Mouse (Mus musculus): ENCODE measurements around the gene BC051019.

The BC051019 gene

DNA sequence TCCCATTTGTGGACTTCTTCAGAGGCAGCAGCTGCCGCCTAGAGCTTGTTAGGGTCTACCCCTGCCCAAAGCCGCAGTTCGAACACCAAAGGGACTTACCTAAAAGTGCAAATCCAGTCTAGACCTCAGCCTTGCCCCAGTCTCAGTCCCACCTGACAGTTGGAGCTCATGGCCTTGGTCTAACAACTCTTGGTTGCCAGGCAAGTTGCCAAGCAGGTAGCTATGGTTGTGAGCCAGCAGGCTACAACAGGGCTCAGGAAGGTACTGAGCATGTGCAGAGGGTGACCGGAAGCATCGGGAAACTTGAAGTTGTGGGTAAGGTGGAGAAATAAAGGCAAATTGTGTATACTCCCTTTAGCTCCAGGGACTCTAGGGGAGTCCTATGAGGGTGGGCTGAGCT, at the start of gene BC051019:
Gene BC051019 (minus strand): TSS at position 154 of the 400 bp plus-strand sequence.
- in situ Hi-C loops (cut with MboI; ENCODE audit: low sequenced_read_pairs) = no loop called here

DNA sequence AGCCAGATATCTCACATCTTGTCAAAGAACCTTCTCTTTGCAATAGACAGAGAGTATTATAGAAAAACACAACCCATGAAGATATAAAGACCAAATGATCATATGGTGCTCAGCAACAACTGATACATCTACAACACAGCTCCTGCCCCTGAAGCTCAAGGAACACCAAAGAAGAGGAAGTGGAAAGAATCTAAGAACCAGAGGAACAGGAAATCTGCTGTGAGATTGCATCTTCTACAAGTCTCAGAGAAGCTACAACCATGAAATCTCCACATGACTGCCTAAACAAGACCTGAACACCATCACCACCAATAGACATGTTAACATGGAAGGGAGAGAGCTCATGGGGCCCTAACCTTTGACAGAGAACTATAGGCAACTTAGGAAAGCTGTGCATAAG, 48.6 kb upstream of the BC051019 start:
- in situ Hi-C loops (cut with MboI; ENCODE audit: low sequenced_read_pairs) = no loop called here

DNA sequence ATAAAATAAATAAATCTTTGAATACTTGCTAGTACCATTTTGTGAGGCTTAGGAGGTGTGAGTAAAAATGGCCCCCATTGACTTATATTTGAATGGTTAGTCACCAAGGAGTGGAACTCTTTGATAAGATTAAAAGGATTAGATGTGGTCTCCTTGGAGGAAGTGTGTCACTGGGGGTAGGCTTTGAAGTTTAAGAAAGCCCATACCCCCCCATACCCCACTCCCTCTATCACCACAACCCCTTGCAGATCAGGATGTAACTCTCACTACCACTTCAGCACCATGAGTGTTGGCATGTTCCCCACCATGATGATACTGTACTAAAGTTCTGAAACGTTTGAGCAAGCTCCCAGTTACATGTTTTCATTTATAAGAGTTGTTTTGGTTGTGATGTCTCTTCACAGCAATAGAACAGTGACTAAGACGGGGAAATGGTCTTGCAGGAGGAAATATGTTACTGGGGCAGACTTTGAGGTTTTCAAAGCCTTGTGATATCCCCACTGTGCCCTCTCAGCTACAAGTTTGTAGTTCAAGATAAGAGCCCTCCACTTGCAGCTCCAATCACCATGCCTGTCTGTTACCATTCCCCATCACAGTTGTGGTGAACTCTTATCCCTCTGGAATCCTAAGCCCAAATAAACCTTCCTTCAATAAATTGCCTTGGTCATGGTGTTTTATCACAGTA, 45.2 kb upstream of the BC051019 start:
- in situ Hi-C loops (cut with MboI; ENCODE audit: low sequenced_read_pairs) = no loop called here

GRCm38 (mm10) chr7:109767575-109768350, 44.1 kb upstream of the BC051019 start:
- in situ Hi-C loops (cut with MboI; ENCODE audit: low sequenced_read_pairs) = no loop called here

- in situ Hi-C loops (cut with MboI; ENCODE audit: low sequenced_read_pairs) = no loop called here
These were observed 40.4 kb upstream of the BC051019 start for GRCm38 (mm10) chr7:109764009-109764408.

DNA sequence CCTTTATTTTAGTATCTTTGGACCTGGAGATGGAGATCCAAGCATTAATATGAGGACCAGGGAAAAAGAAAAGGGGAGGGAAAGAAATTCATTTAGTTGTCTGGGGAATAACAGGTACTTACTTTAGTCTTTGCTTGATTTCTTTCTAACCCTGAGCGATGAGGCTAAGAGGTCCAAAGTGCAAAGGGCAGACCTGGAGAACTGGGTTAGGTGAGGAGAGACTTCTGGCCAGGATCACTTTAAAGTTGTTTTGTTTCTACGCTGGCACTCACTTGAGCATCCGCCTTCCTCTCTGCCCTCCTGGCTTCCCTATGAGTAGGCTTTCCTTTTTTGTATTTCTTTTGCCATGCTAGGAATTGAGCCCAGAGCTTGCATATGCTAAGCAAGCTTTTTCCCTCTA, 32.6 kb upstream of the BC051019 start:
- in situ Hi-C loops (cut with MboI; ENCODE audit: low sequenced_read_pairs) = no loop called here

- in situ Hi-C loops (cut with MboI; ENCODE audit: low sequenced_read_pairs) = no loop called here
These were observed 30.4 kb upstream of the BC051019 start for GRCm38 (mm10) chr7:109754034-109754433.

DNA sequence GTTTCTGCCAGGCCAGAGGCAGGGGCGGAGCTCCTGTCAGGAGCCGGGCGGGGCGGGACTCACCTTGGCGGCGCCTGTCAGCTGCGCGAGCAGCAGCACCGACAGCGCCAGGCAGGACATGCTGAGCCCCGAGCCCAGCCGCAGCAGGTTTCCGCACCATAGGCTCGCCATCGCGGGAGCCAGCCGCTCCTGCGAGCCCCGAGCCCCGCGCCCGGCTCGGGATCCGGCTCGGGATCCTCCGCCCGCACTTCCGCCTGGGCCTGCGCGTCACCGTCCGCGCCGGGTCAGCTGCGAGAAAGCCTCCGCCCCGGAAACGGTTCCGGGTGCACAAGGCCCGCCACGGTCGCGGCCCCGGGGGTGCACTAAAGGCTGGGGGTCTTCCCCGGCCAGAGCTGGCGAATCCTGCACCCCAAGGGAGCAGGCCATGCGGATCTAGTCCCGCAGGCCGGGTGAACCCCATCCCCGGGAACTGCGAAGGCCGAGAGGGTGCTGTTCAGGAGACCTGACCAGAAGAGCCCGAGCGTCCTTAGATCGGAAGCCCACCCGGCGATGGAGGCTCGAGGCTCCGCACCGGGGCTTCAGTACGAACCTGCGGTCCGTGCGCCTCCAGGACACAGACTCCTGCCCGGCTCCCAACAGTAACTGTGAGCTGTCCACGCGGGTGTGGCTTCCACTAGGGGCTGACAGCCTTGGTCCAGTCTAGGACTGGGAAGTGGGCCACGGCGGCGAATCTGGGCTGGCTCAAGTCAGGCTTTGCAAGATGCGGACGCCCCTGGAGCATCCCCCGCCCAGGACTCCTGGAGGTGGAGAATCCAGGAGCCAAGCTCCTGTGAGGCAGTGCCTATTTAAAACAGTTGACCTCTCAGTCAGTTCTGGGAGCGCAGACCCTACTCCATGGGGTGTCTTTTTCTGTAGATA, 28.6 kb upstream of the BC051019 start, which contains the start of gene Tmem9b:
Gene Tmem9b (minus strand): TSS at position 868 of the 918 bp plus-strand sequence.
- in situ Hi-C loops (cut with MboI; ENCODE audit: low sequenced_read_pairs) = no loop called here

DNA sequence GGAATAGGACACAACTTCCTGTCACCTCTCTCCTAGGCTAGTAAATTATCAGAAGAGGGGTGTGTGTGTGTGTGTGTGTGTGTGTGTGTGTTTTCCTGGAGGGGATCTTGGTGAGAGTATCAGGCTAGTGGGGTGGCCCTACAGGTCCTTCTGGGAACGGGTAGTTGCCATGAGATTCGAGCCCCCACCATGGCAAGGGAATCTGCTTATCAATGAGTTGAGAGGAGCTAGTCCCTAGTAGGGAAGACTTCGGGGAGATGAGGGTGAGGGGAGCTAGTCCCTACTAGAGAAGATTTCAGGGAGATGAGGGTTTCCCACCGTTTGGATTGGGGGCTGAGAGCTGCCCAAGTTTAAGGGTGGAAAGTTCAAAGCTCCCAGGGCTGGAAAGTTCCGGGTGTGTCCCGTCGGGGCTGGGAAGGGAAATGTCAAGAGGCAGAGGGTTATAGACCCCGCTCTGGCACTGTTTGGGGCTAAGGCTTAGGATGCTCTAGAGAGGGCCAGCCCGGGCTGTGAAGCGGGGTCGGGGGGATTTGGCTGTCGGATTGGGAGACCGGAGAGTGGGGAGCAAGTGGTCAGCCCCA, 27.9 kb upstream of the BC051019 start:
- in situ Hi-C loops (cut with MboI; ENCODE audit: low sequenced_read_pairs) = no loop called here

DNA sequence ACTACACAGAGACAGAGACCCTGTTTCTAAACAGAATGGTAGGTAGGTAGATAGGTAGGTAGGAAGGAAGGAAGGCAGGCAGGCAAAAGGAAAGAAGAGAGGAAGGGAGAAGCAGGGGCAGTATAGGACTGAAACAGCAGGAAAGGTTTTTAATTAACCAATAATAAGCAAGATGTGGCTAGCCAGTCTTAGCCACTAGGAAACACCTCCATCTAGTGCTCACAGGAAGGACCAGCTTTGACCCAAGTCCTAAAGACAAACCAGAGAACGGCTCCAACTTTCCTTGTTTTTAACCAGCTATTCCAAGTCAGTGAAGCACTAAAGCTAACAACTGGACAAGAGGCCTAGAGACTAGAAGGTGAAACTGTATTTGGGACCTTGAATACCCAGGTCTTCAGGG, 24.1 kb upstream of the BC051019 start:
- in situ Hi-C loops (cut with MboI; ENCODE audit: low sequenced_read_pairs) = no loop called here

- in situ Hi-C loops (cut with MboI; ENCODE audit: low sequenced_read_pairs) = no loop called here
These were observed 18.1 kb upstream of the BC051019 start for GRCm38 (mm10) chr7:109741703-109742102.

DNA sequence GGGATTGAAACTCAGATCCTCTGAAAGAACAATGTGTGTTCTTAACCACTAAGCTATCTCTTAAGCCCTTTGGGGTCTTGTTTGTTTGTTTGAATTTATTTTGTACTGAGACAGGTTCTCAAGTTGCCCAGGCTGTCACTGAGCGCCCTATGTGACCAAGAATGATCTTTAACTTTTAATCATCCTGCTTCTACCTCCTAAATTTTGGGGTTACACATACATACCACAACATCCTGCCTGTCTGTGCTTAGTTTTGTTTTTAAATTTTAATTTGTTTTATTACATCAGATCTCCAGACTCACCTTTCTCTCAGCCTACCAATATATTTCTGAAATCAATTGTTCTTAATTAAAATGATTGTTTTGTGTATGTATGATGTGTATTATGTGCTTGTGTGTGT, 17.4 kb upstream of the BC051019 start:
- in situ Hi-C loops (cut with MboI; ENCODE audit: low sequenced_read_pairs) = no loop called here

- in situ Hi-C loops (cut with MboI; ENCODE audit: low sequenced_read_pairs) = no loop called here
These were observed 16.2 kb upstream of the BC051019 start for GRCm38 (mm10) chr7:109739822-109740370.

GRCm38 (mm10) chr7:109734806-109735205, 11.2 kb upstream of the BC051019 start:
- in situ Hi-C loops (cut with MboI; ENCODE audit: low sequenced_read_pairs) = no loop called here

DNA sequence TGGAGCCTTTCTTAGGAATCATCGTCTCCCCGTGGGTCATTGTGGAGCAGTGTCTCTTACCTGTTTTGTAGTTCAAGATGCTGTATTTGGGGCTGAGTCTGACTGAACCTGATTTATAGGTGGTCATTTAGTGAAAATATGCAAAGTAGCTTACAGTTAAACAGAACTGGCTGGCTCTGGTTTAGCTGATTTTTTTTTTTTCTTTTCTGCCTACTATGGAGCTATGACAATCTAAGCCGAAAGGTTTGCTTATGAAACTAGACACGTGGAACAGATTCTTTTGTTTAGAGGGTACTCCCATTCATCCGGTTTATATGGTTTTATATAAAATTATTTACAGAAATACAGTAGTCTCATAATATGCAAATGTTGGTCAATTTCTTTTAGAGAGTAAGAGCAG, 8.0 kb upstream of the BC051019 start, which contains the start of gene Ascl3:
Gene Ascl3 (minus strand): TSS at position 101 of the 400 bp plus-strand sequence.
- in situ Hi-C loops (cut with MboI; ENCODE audit: low sequenced_read_pairs) = no loop called here

- in situ Hi-C loops (cut with MboI; ENCODE audit: low sequenced_read_pairs) = no loop called here
These were observed 536 bp downstream of the BC051019 start for GRCm38 (mm10) chr7:109723114-109723513.

DNA sequence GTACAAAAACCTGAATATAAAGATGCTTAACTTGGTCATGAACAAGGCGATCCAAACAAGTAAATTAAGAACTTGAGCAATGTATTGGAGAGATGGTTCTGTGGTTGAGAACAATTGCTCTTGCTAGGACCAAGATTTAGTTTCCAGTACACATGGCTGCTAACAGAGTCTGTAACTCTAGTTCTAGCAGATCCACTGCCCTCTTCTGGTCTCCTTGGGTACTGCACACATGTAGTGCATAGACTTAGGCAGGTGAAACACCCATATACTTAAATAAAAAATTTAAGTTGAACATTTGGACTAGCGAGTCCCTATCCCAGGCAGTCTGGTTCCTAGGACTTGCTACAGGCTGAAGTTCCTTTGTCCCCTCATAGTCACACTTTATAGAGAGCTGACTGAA, 1.0 kb downstream of the BC051019 start:
- in situ Hi-C loops (cut with MboI; ENCODE audit: low sequenced_read_pairs) = no loop called here

DNA sequence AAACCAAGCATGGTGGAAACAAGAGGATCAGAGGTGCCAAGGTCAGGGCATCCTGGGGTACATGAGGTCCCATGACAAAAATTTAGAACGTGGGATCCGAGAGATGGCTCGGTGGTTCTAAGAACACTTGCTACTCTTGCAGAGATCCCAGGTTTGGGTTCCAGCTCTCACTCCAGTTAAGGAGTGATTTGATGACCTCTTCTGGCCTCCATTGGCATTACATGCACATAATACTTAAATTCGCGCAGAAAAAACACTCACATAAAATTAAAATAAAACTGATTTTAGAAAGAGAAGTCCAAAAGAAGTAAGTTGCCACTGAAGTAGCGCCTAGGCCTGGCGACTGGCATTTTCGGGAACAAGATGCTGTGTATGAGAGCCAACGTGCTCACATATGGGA, 4.4 kb downstream of the BC051019 start:
- in situ Hi-C loops (cut with MboI; ENCODE audit: low sequenced_read_pairs) = no loop called here

- in situ Hi-C loops (cut with MboI; ENCODE audit: low sequenced_read_pairs) = no loop called here
These were observed 10.1 kb downstream of the BC051019 start for GRCm38 (mm10) chr7:109713434-109713982.

DNA sequence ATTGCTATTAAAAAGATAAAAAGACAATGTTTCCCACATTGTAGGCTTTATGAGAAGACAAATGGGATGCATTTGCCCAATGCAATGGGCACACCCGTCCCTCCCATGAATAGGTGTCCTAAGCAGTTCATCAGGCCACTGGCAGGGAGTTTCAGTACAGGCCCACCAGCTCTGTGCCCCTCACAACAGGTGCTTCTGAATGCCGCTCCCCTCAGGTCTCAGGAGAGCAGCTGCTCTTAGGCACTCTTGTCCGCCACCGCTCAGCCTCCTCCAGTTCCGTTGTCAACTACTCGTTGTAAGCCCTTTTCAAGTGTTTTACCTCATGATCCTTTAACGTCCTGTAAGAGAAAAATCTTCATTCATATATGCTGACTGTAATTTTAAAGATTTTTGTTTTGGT, 11.5 kb downstream of the BC051019 start:
- in situ Hi-C loops (cut with MboI; ENCODE audit: low sequenced_read_pairs) = no loop called here
